Mouse (Mus musculus) intestine, postnatal 0 days (tissue): ENCODE data around the gene Gm20605. TPM values are rescaled to one million over a fixed set of nuclear protein-coding genes. Genes with fewer than 3 reads are reported as not detected.

Source experiments
- ATAC-seq: fragments of 200-750 bp; cut with Nextera tagmentation; 2 replicates; pipeline ENCODE4 v1.8.0; 2017; ENCODE audit warnings: mild to moderate bottlenecking, moderate TSS enrichment, moderate library complexity
- H3K27ac ChIP-seq: fragments of 300-500 bp; sonication (generic); 2 replicates; pipeline ENCODE4 v1.5.1; 2014; ENCODE audit warnings: mild to moderate bottlenecking, low read depth, low read length, moderate library complexity
- H3K27me3 ChIP-seq: fragments of 300-500 bp; sonication (generic); replicated peaks from 2 replicates; pipeline ENCODE4 v1.6.1; 2014; ENCODE audit warnings: low read length, mixed read lengths; ENCODE audit not compliant: control insufficient read depth, insufficient read depth
- H3K36me3 ChIP-seq: fragments of 300-500 bp; sonication (generic); 2 replicates; pipeline ENCODE4 v1.6.1; 2014; ENCODE audit warnings: mild to moderate bottlenecking, moderate library complexity; ENCODE audit not compliant: control insufficient read depth, insufficient read depth
- H3K4me1 ChIP-seq: fragments of 300-500 bp; sonication (generic); replicated peaks from 2 replicates; pipeline ENCODE4 v1.6.1; 2014; ENCODE audit warnings: antibody characterized with exemption, low read length, mixed read lengths; ENCODE audit not compliant: control insufficient read depth, insufficient read depth
- H3K4me2 ChIP-seq: fragments of 300-500 bp; sonication (generic); replicated peaks from 2 replicates; pipeline ENCODE4 v1.6.1; 2014; ENCODE audit warnings: low read depth, mild to moderate bottlenecking, moderate library complexity
- H3K4me3 ChIP-seq: fragments of 300-500 bp; sonication (generic); 2 replicates; pipeline ENCODE4 v1.5.1; 2014; ENCODE audit warnings: low read depth, low read length
- H3K9ac ChIP-seq: fragments of 300-500 bp; sonication (generic); 2 replicates; pipeline ENCODE4 v1.6.1; 2014; ENCODE audit warnings: mild to moderate bottlenecking, low read depth, low read length
- H3K9me3 ChIP-seq: fragments of 300-500 bp; sonication (generic); 2 replicates; pipeline ENCODE4 v1.6.1; 2016; ENCODE audit warnings: mixed run types; ENCODE audit not compliant: control insufficient read depth
- CTCF ChIP-seq: sonication (generic); IDR thresholded peaks from 2 replicates; pipeline ENCODE4 v1.5.1; 2016; ENCODE audit warnings: low read depth, mild to moderate bottlenecking, control low read depth, antibody characterized with exemption, moderate library complexity
- WGBS: fragments of 180-500 bp; shearing (Covaris S2); extraction: QIAGEN DNeasy Blood & Tissue Kit; methylation state at CpG from one replicate; pipeline ENCODE4 v1.1.7; 2014; 5-methylcytosine and 5-hydroxymethylcytosine counted together
- polyA plus RNA-seq: library from polyadenylated mRNA; unstranded; fragments of >200 nt; fragmentation: Nextera tagmentation; extraction: Ambion mirVana; gene quantifications from 2 replicates; pipeline ENCODE4 v1.2.1, GENCODE M21; 2015

The Gm20605 gene
- polyA plus RNA-seq, 1 experiment from 2014 or later, result 1.3 TPM

- Histone ChIP-seq H3K27me3 (no peaks in the 10 kb centered on the region), H3K36me3 (no peaks in the 10 kb centered on the region), H3K4me1 (0 out of 2 replicates have a peak, but pooled peaks cover 2% of the 10 kb centered on the region), H3K27ac (no peak overlapping the region), H3K4me2 (no peak overlapping the region), H3K4me3 (no peak overlapping the region), H3K9me3 (no peaks in the 10 kb centered on the region), H3K9ac (no peak overlapping the region)
- WGBS, result 96% methylated on average over 3 of the region's 3 CpGs
- no peak for ATAC-seq
- no peak for TF ChIP-seq CTCF
These were observed 56.7 kb downstream of the Gm20605 start for GRCm38 (mm10) chr5:137685653-137686052.

GRCm38 (mm10) chr5:137686127-137686790 lies 57.3 kb downstream of the Gm20605 start:
- WGBS, result 60% methylated on average over 6 of the region's 6 CpGs
- Histone ChIP-seq H3K27ac (no peak overlapping the region), H3K4me3 (no peak overlapping the region), H3K9me3 (no peaks in the 10 kb centered on the region), H3K4me2 (no peak overlapping the region), H3K36me3 (no peaks in the 10 kb centered on the region), H3K27me3 (no peaks in the 10 kb centered on the region), H3K9ac (no peak overlapping the region), H3K4me1 (0 out of 2 replicates have a peak, but pooled peaks cover 2% of the 10 kb centered on the region)
- ATAC-seq, result no peak
- TF ChIP-seq CTCF, result no peak

DNA sequence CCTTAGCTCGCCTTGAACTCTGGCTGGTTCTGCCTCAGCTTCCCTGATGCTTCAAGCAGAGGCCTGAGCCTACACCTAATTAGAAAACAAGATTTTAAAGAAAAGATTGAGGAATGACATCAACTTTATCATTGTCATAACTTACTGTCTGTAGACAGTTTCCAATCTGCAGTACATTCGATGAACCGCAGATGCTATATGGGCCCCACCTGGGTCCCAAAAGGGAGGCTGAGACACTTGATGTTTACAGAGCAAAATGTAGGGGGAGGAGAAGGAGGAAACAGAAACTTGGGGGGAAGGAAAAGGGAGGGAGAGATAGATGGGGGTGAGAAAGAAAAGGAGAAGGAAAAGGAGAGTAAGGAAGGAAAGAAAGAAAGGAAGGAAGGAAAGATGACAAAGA lies 61.0 kb downstream of the Gm20605 start:
- Histone ChIP-seq H3K36me3 (no peaks in the 10 kb centered on the region), H3K4me3 (no peak overlapping the region), H3K9ac (no peak overlapping the region), H3K4me2 (no peak overlapping the region), H3K4me1 (no peaks in the 10 kb centered on the region), H3K27ac (no peak overlapping the region), H3K9me3 (no peaks in the 10 kb centered on the region), H3K27me3 (no peaks in the 10 kb centered on the region)
- 80% methylated on average over 3 of the region's 3 CpGs for WGBS
- TF ChIP-seq CTCF, result no peak
- ATAC-seq, result no peak

- ATAC-seq, result no peak
- no peak overlapping the region for H3K9ac ChIP-seq
These were observed 61.6 kb downstream of the Gm20605 start for GRCm38 (mm10) chr5:137690531-137690930.

DNA sequence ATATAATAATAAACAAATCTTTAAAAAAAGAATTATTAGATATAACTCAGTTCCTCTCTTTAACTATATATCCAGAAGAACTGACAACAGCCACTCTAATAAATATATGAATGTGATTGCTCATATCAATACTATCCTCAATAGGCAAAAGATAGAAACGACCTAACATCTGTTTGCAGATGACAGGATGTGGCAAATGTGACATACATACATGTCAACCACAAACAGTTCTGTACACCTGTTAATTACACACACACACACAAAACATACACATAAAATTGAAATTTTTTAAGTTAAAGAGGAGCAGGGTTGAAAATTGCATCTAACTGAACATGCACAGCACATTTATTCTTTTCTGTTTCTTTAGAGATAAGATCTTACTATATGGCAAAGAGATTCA lies 62.9 kb downstream of the Gm20605 start:
- H3K27me3 ChIP-seq, result no peaks in the 10 kb centered on the region
- WGBS, result 56% methylated on average over 1 of the region's 1 CpGs
- H3K9me3 ChIP-seq, result no peaks in the 10 kb centered on the region
- no peak overlapping the region for H3K9ac ChIP-seq
- H3K27ac ChIP-seq, result no peak overlapping the region
- ATAC-seq, result no peak
- no peaks in the 10 kb centered on the region for H3K36me3 ChIP-seq
- no peaks in the 10 kb centered on the region for H3K4me1 ChIP-seq
- no peak for TF ChIP-seq CTCF
- no peak overlapping the region for H3K4me2 ChIP-seq
- H3K4me3 ChIP-seq, result no peak overlapping the region

More at GRCm38 (mm10) chr5:137690531-137690930, 61.6 kb downstream of the Gm20605 start:
- Histone ChIP-seq H3K27me3 (no peaks in the 10 kb centered on the region), H3K4me2 (no peak overlapping the region), H3K36me3 (no peaks in the 10 kb centered on the region), H3K9me3 (no peaks in the 10 kb centered on the region), H3K27ac (no peak overlapping the region), H3K4me1 (no peaks in the 10 kb centered on the region), H3K4me3 (no peak overlapping the region)
- 60% methylated on average over 9 of the region's 9 CpGs for WGBS
- no peak for TF ChIP-seq CTCF

Other genes starting within 250 kb of the Gm20605 start
- 0.35 and 0.42 TPM in 2 replicates for gene Zan, start 152.1 kb upstream of the Gm20605 start, polyA plus RNA-seq
- gene Pop7, start 126.7 kb upstream of the Gm20605 start, polyA plus RNA-seq, result 47.9 and 50.4 TPM in 2 replicates
- gene Gigyf1, start 110.6 kb upstream of the Gm20605 start, polyA plus RNA-seq, result 4.7 and 6.4 TPM in 2 replicates
- gene Epo, start 95.9 kb upstream of the Gm20605 start, polyA plus RNA-seq, result not detected in 2 replicates
- gene Gnb2, start 95.7 kb upstream of the Gm20605 start, polyA plus RNA-seq, result 386 and 389 TPM in 2 replicates
- gene Actl6b, start 75.7 kb upstream of the Gm20605 start, polyA plus RNA-seq, result 2.1 and 2.9 TPM in 2 replicates
- gene Tfr2, start 59.3 kb upstream of the Gm20605 start, polyA plus RNA-seq, result 0.27 and 0.50 TPM in 2 replicates
- 35.3 and 38.0 TPM in 2 replicates for gene Mospd3, start 28.1 kb upstream of the Gm20605 start, polyA plus RNA-seq
- 44.2 and 44.6 TPM in 2 replicates for gene Pcolce, start 15.4 kb upstream of the Gm20605 start, polyA plus RNA-seq
- 0.16 and 0.25 TPM in 2 replicates for gene Fbxo24, start 173 bp upstream of the Gm20605 start, polyA plus RNA-seq
- gene Lrch4, start 54 bp upstream of the Gm20605 start, polyA plus RNA-seq, result 31.5 and 31.6 TPM in 2 replicates
- gene Sap25, start 12.2 kb downstream of the Gm20605 start, polyA plus RNA-seq, result 2.3 and 4.8 TPM in 2 replicates
- gene Irs3, start 16.5 kb downstream of the Gm20605 start, polyA plus RNA-seq, result 0.09 and 0.18 TPM in 2 replicates
- gene Agfg2, start 55.6 kb downstream of the Gm20605 start, polyA plus RNA-seq, result 16.8 and 19.0 TPM in 2 replicates
- 1.6 and 2.0 TPM in 2 replicates for gene Nyap1, start 112.4 kb downstream of the Gm20605 start, polyA plus RNA-seq
- 111 and 119 TPM in 2 replicates for gene Tsc22d4, start 116.6 kb downstream of the Gm20605 start, polyA plus RNA-seq
- 29.0 and 30.8 TPM in 2 replicates for gene Ppp1r35, start 149.7 kb downstream of the Gm20605 start, polyA plus RNA-seq
- gene Mepce, start 158.5 kb downstream of the Gm20605 start, polyA plus RNA-seq, result 10.3 and 10.8 TPM in 2 replicates
- 3.3 and 3.5 TPM in 2 replicates for gene Zcwpw1, start 158.6 kb downstream of the Gm20605 start, polyA plus RNA-seq
- 2.4 and 3.0 TPM in 2 replicates for gene Pilra, start 207.1 kb downstream of the Gm20605 start, polyA plus RNA-seq
- 3.5 and 4.3 TPM in 2 replicates for gene Pilrb1, start 228.9 kb downstream of the Gm20605 start, polyA plus RNA-seq
- 1.8 and 3.4 TPM in 2 replicates for gene Pilrb2, start 242.6 kb downstream of the Gm20605 start, polyA plus RNA-seq